Mouse (Mus musculus) small intestine, adult 2 months (tissue): ENCODE data around the gene Clec3b.

Source experiments
- CTCF ChIP-seq: fragments of 200-500 bp; IDR thresholded peaks from 2 replicates; pipeline ENCODE4 v1.5.1; 2012; ENCODE audit warnings: low read depth, mild to moderate bottlenecking, control low read depth, inconsistent platforms, low read length, moderate library complexity, mixed read lengths; ENCODE audit not compliant: insufficient replicate concordance, insufficient read length; ENCODE audit errors: extremely low read depth
- POLR2A ChIP-seq: fragments of 200-500 bp; IDR thresholded peaks from 2 replicates; pipeline ENCODE4 v1.6.1; 2012; ENCODE audit warnings: low read depth, mild to moderate bottlenecking, control low read depth, inconsistent platforms, low read length, moderate library complexity

DNA sequence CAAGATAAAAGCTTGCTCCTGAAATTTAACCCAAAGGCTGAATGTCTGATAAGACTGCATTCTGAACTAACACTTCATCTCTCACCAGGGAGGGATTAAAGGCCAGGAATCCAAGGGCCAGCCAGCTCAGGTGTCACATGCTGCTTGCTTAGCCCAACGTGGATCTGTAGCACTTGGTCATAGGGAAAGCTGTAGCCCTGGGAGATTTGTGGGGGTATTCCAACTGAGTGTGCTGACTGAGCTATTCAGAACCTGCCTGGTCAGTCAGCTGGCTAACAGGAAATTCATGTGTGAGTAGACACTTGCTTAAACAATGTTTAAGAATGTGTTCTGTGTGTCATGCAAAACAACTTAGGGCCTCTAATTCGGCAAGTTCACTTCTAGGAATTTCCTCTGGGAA is 55.8 kb downstream of the Clec3b start:
- TF ChIP-seq POLR2A (no peak), CTCF (no peak)
